Mouse (Mus musculus) intestine, postnatal 0 days (tissue): ENCODE measurements around the gene Aff4. TPM values are rescaled to one million over a fixed set of nuclear protein-coding genes. Genes with fewer than 3 reads are reported as not detected.

Source experiments
- ATAC-seq: fragments of 200-750 bp; cut with Nextera tagmentation; 2 replicates; pipeline ENCODE4 v1.8.0; 2017; ENCODE audit warnings: mild to moderate bottlenecking, moderate TSS enrichment, moderate library complexity
- H3K27ac ChIP-seq: fragments of 300-500 bp; sonication (generic); 2 replicates; pipeline ENCODE4 v1.5.1; 2014; ENCODE audit warnings: mild to moderate bottlenecking, low read depth, low read length, moderate library complexity
- H3K27me3 ChIP-seq: fragments of 300-500 bp; sonication (generic); replicated peaks from 2 replicates; pipeline ENCODE4 v1.6.1; 2014; ENCODE audit warnings: low read length, mixed read lengths; ENCODE audit not compliant: control insufficient read depth, insufficient read depth
- H3K36me3 ChIP-seq: fragments of 300-500 bp; sonication (generic); 2 replicates; pipeline ENCODE4 v1.6.1; 2014; ENCODE audit warnings: mild to moderate bottlenecking, moderate library complexity; ENCODE audit not compliant: control insufficient read depth, insufficient read depth
- H3K4me1 ChIP-seq: fragments of 300-500 bp; sonication (generic); replicated peaks from 2 replicates; pipeline ENCODE4 v1.6.1; 2014; ENCODE audit warnings: antibody characterized with exemption, low read length, mixed read lengths; ENCODE audit not compliant: control insufficient read depth, insufficient read depth
- H3K4me2 ChIP-seq: fragments of 300-500 bp; sonication (generic); replicated peaks from 2 replicates; pipeline ENCODE4 v1.6.1; 2014; ENCODE audit warnings: low read depth, mild to moderate bottlenecking, moderate library complexity
- H3K4me3 ChIP-seq: fragments of 300-500 bp; sonication (generic); 2 replicates; pipeline ENCODE4 v1.5.1; 2014; ENCODE audit warnings: low read depth, low read length
- H3K9ac ChIP-seq: fragments of 300-500 bp; sonication (generic); 2 replicates; pipeline ENCODE4 v1.6.1; 2014; ENCODE audit warnings: mild to moderate bottlenecking, low read depth, low read length
- H3K9me3 ChIP-seq: fragments of 300-500 bp; sonication (generic); 2 replicates; pipeline ENCODE4 v1.6.1; 2016; ENCODE audit warnings: mixed run types; ENCODE audit not compliant: control insufficient read depth
- CTCF ChIP-seq: sonication (generic); IDR thresholded peaks from 2 replicates; pipeline ENCODE4 v1.5.1; 2016; ENCODE audit warnings: low read depth, mild to moderate bottlenecking, control low read depth, antibody characterized with exemption, moderate library complexity
- WGBS: fragments of 180-500 bp; shearing (Covaris S2); extraction: QIAGEN DNeasy Blood & Tissue Kit; methylation state at CpG from one replicate; pipeline ENCODE4 v1.1.7; 2014; 5-methylcytosine and 5-hydroxymethylcytosine counted together
- polyA plus RNA-seq: library from polyadenylated mRNA; unstranded; fragments of >200 nt; fragmentation: Nextera tagmentation; extraction: Ambion mirVana; gene quantifications from 2 replicates; pipeline ENCODE4 v1.2.1, GENCODE M21; 2015

The Aff4 gene
- polyA plus RNA-seq, 1 experiment from 2014 or later: 19.0 TPM

DNA sequence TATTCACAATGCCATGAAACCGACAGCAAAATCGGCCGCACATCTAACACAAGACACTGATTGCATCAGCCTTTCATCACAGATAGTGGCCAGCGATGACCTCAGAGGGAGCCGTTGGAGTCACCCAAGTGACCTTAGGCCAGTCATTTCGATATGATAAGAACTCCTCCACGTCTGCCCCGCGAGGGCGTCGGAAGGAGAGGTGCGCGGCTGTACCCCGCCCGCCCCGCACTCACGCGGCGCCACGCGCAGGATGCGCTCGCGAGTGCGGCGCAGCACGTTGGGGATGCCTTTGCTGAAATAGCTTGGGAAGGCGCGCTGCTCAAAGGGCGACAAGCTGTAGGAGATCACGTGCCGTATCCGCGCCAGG is 79.7 kb downstream of the Aff4 start:
- Histone ChIP-seq H3K9ac (peak overlapping the region; percentile 79), H3K27me3 (no peaks in the 10 kb centered on the region), H3K27ac (peak overlapping the region; percentile 95), H3K36me3 (peaks cover 18% of the 10 kb centered on the region), H3K4me1 (peaks cover 8% of the 10 kb centered on the region; the same call in 1 of the 2 replicates), H3K9me3 (no peaks in the 10 kb centered on the region), H3K4me3 (peak overlapping the region; percentile 67), H3K4me2 (peak overlapping the region; percentile 76)
- no peak for TF ChIP-seq CTCF
- ATAC-seq: peak; percentile 53
- WGBS: under 1% methylated on average over 34 of the region's 34 CpGs

DNA sequence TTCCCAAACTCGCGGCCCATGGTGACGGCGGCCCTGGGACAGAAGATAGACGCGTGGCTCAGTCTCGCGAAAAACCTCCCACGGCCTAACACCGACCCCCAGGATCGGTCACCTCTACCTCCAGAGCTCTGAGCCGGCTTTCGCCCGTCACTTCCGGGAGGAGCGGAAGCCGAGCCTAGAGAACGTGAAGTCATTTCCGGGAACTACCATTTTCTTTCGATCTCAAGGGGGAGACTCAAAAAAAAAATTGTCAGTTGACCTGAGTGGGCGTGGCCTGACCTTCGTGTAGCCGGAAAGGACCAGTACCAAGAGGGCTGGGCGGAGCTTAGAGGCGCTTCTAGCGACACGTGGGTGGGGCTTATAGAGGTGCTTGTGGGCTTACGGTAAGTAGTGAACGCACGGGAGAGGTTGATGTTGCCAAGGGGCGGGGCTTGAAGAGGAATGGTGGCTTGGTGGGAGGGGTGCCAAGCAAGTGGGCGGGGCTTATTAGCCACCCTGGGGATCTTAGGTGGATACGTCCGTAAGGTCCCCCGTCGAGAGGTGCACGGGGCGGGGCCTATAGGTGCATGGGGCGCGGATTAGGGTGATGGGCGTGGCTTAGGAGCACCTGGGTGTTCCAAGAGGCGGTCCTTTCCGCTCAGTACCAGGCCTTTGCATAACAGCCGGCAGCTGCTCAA is 80.2 kb downstream of the Aff4 start, which contains the start of the genes Uqcrq and Gdf9:
Uqcrq (minus strand) TSS at position 162 of the 677 bp plus-strand sequence.
Gdf9 (plus strand) TSS at position 354 of the 677 bp plus-strand sequence.
- under 1% methylated on average over 44 of the region's 44 CpGs for WGBS
- H3K9ac ChIP-seq: peak within 1 kb of the TSS; percentile 79
- peak within 1 kb of the TSS; percentile 95 for H3K27ac ChIP-seq
- peak within 1 kb of the TSS; percentile 76 for H3K4me2 ChIP-seq
- peak within 1 kb of the TSS; percentile 67 for H3K4me3 ChIP-seq
- peak; percentile 92 for ATAC-seq
- H3K27me3 ChIP-seq: no peaks in the 10 kb centered on the region
- peaks cover 18% of the 10 kb centered on the region for H3K36me3 ChIP-seq
- peak; percentile 12; the same call in 1 of the 2 replicates for TF ChIP-seq CTCF
- peaks cover 5% of the 10 kb centered on the region; the same call in 1 of the 2 replicates for H3K4me1 ChIP-seq
- H3K9me3 ChIP-seq: no peaks in the 10 kb centered on the region

DNA sequence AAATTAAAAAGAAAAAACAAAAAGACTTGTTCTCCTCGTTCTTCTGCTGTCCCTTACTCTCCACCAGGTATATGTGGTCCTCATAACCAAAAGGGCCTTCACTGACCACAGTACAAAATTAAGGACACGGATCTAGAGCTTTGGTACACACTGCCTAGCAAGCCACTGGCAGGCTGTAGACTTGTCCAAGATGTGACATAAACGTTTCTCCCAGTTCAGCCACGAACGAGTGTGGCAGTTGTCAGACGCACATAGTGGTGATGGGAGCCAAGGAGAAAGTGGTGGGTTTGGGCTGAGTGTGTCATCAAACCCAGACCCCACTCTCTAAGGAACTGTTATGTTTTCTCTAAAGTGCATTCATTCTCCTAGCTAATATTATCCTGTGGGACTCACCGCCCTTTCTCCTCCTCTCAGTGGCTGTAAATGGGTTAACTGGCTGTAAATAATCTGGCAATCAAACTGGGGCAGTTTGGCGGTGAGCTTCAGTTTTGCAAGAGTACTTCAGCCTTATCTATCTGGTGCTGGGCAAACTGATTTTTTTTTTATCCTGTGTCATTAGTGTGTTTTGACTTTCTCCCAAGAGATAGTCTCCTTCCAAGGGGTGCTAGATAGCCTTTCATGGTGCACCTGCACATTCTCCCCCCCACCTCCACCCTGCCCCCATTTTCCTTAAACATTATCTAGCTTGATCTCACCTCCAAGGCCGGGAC is 80.9 kb downstream of the Aff4 start:
- Histone ChIP-seq H3K4me3 (peak overlapping the region; percentile 67), H3K4me1 (peaks cover 5% of the 10 kb centered on the region; the same call in 1 of the 2 replicates), H3K36me3 (peaks cover 18% of the 10 kb centered on the region), H3K4me2 (peak overlapping the region; percentile 76), H3K27ac (peak overlapping the region; percentile 66), H3K9ac (no peak overlapping the region; the same call in none of the 2 replicates), H3K27me3 (no peaks in the 10 kb centered on the region), H3K9me3 (no peaks in the 10 kb centered on the region)
- WGBS: 7% methylated on average over 9 of the region's 9 CpGs
- TF ChIP-seq CTCF: no peak
- ATAC-seq: peak; percentile 7

DNA sequence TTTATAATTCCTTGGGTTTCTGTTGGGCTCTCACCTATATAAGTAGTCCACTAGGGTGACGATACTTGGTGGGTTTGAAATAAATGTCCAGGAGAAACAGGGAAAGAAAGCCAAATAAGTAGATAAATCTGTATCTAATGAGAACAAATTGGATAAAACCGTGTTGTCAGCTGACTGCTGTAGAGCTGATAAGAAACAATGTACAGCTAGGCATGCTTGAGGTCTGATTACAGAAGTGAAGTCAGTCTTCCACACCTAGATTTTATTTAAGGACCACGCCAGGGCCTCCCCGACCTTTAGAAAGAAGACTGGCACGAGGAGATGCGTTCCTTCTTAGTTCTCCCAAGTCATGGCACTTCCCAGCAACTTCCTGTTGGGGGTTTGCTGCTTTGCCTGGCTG is 82.4 kb downstream of the Aff4 start:
- Histone ChIP-seq H3K27me3 (no peaks in the 10 kb centered on the region), H3K4me1 (peaks cover 5% of the 10 kb centered on the region; the same call in 1 of the 2 replicates), H3K9ac (no peak overlapping the region), H3K9me3 (no peaks in the 10 kb centered on the region), H3K36me3 (peaks cover 10% of the 10 kb centered on the region), H3K4me3 (no peak overlapping the region), H3K4me2 (no peak overlapping the region), H3K27ac (no peak overlapping the region)
- ATAC-seq: no peak
- no peak for TF ChIP-seq CTCF
- 36% methylated on average over 6 of the region's 6 CpGs for WGBS

DNA sequence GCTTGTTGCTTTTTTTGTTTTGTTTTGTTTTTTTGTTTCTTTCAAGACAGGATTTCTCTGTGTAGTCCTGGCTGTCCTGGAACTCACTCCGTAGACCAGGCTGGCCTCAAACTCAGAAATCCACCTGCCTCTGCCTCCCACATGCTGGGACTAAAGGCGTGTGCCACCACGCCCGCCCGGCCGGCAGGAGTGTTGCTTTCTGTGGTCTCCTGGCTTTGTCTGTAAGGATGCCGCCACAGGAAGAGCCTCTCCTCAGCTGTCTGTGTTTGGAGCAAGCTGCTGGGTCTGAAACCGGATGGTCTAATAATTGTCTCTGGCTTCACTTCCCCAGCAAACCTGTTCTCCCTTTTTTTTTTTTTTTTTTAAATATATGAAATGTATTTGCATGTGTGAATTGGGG is 84.9 kb downstream of the Aff4 start:
- Histone ChIP-seq H3K4me1 (peaks cover 5% of the 10 kb centered on the region; the same call in 1 of the 2 replicates), H3K4me2 (no peak overlapping the region), H3K9ac (no peak overlapping the region), H3K9me3 (no peaks in the 10 kb centered on the region), H3K27ac (no peak overlapping the region), H3K36me3 (no peaks in the 10 kb centered on the region), H3K4me3 (no peak overlapping the region), H3K27me3 (no peaks in the 10 kb centered on the region)
- ATAC-seq: no peak
- TF ChIP-seq CTCF: no peak
- 78% methylated on average over 8 of the region's 8 CpGs for WGBS

DNA sequence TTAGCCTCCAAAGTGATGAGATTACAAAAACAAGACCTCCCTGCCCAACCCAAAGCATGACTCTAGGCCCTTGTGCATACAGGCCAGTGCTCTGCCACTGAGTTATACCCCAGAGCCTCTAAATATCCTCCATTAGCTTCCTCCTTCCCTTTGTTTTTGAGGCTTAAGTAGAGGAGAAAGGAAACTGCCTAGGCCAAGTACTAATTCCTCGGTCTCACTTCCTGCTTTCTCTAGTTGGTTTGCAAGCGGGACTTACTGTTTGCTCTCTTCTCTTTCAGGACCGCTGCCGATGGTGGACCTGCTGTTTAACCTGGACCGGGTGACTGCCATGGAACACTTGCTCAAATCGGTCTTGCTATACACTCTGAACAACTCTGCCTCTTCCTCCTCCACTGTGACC is 85.7 kb downstream of the Aff4 start:
- Histone ChIP-seq H3K9me3 (no peaks in the 10 kb centered on the region), H3K4me1 (peaks cover 3% of the 10 kb centered on the region; the same call in 1 of the 2 replicates), H3K27ac (no peak overlapping the region), H3K9ac (no peak overlapping the region), H3K4me3 (no peak overlapping the region), H3K36me3 (no peaks in the 10 kb centered on the region), H3K4me2 (no peak overlapping the region), H3K27me3 (no peaks in the 10 kb centered on the region)
- ATAC-seq: no peak
- 82% methylated on average over 6 of the region's 6 CpGs for WGBS
- no peak for TF ChIP-seq CTCF
